9 mouse cellular contexts compared by ENCODE assay signal in the genomic region with DNA sequence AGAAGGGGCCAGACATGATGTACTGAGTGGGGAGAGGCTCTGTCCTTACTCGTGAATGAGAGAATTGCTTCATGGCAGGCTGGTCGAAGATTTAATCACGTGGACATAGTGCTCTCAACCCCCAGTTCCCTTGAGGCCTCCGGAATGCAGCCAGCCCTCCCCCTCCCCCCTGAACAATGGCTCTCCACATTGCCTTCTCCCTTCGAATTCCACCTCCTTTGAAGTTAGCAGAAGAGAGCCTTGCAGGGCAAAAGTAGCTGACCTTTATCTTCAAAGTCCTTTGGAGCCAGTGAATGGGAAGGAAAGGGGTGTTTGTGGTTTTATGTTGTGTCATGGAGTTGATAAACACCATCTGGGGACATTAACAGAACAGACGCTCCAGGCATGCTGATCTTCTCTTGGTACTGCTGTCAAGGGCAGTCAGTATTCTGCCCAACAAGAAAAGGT.
DNase-seq lines count a peak whose midpoint lies in the region; ATAC-seq lines count a peak whose summit lies in the region.
"Had no signal": no experiment of that assay in that cellular context is flagged by ENCODE, and none has a peak within 500 bp of the region (broad histone marks: within the 10 kb centered on the region; RNA-seq: fewer than 3 reads in every experiment).

No protein-coding gene starts in this region.

- no peak overlapping the region for H3K4me3 ChIP-seq in neural tube, embryonic 11.5 days (ENCODE audit: low read depth, low read length)
- H3K4me3 ChIP-seq: intestine, embryonic 15.5 days had no signal

- intact Hi-C loops in left cerebral cortex, postnatal 4 days (cut with DNase I) = no loop called here
- intact Hi-C loops in left cerebral cortex, postnatal 25 days (cut with DNase I) = no loop called here

- WGBS in neural tube, embryonic 11.5 days = 12% methylated on average over 6 of the region's 6 CpGs

- ATAC-seq in neural tube, embryonic 11.5 days (ENCODE audit: insufficient read depth, low FRiP score, low TSS enrichment) = peak; percentile 71
- ATAC-seq in monocyte, adult 5-6 weeks (replicated peaks; ENCODE audit: insufficient number of reproducible peaks, low FRiP score, low TSS enrichment, poor library complexity, severe bottlenecking) = no peak
- ATAC-seq: intestine, embryonic 15.5 days had no signal

- H3K27ac ChIP-seq in neural tube, embryonic 11.5 days (ENCODE audit: low read depth, low read length) = 0 out of 2 replicates have a peak overlapping the region, but pooled peaks have one; percentile 8
- H3K27ac ChIP-seq: intestine, embryonic 15.5 days had no signal

- H3K4me2 ChIP-seq in neural tube, embryonic 11.5 days (ENCODE audit: low read depth) = no peak overlapping the region
- H3K4me2 ChIP-seq: intestine, embryonic 15.5 days had no signal

- peak; percentile 44 for DNase-seq in left cerebral cortex, postnatal 4 days
- no peak for DNase-seq in left cerebral cortex, postnatal 25 days (ENCODE audit: low spot score in 2 of 2)
- DNase-seq in embryo, embryonic 10.5 days (ENCODE audit: low spot score) = peak; percentile 80
- peak; percentile 7 to 36 for DNase-seq in kidney, postnatal 25 days
- DNase-seq in neural tube, embryonic 11.5 days (ENCODE audit: low spot score) = peak; percentile 70
- no peak for DNase-seq in gastrocnemius, postnatal 4 days (ENCODE audit: low spot score in 2 of 2)
- DNase-seq in right cerebral cortex, postnatal 10 days (ENCODE audit: low spot score in 2 of 2) = no peak

- no peaks in the 10 kb centered on the region for H3K27me3 ChIP-seq in neural tube, embryonic 11.5 days (ENCODE audit: control insufficient read depth, insufficient read depth, low read length)
- H3K27me3 ChIP-seq: intestine, embryonic 15.5 days had no signal

- H3K36me3 ChIP-seq in neural tube, embryonic 11.5 days (ENCODE audit: control insufficient read depth, insufficient read depth, low read length) = no peaks in the 10 kb centered on the region
- H3K36me3 ChIP-seq: intestine, embryonic 15.5 days had no signal

- 0 out of 2 replicates have a peak, but pooled peaks cover 2% of the 10 kb centered on the region for H3K4me1 ChIP-seq in neural tube, embryonic 11.5 days (ENCODE audit: control insufficient read depth, insufficient read depth, low read length)
- H3K4me1 ChIP-seq: intestine, embryonic 15.5 days had no signal

- H3K9me3 ChIP-seq in neural tube, embryonic 11.5 days (ENCODE audit: control insufficient read depth, low read length) = no peaks in the 10 kb centered on the region
- H3K9me3 ChIP-seq: intestine, embryonic 15.5 days had no signal

- H3K9ac ChIP-seq in neural tube, embryonic 11.5 days (ENCODE audit: low read length) = no peak overlapping the region
- H3K9ac ChIP-seq: intestine, embryonic 15.5 days had no signal

Comparison
In these comparisons a context has a peak if more than half of its experiments do, and no peak if none do; other contexts are left out.
1. DNase-seq: peak in left cerebral cortex, postnatal 4 days (single experiment), embryo, embryonic 10.5 days (single experiment), kidney, postnatal 25 days (2 of 2) and neural tube, embryonic 11.5 days (single experiment); none in left cerebral cortex, postnatal 25 days (0 of 2), gastrocnemius, postnatal 4 days (0 of 2) and right cerebral cortex, postnatal 10 days (0 of 2).